Mouse (Mus musculus) ES-Bruce4 (cell line): ENCODE data around the gene Olfr31.

ENCODE experiments used
- EP300 ChIP-seq: IDR thresholded peaks from 2 replicates; pipeline ENCODE4 v1.6.1; 2011; ENCODE audit warnings: low read depth, low read length; ENCODE audit not compliant: insufficient read depth
- POLR2A ChIP-seq: IDR thresholded peaks from one replicate; pipeline ENCODE4 v1.8.1; 2011; ENCODE audit warnings: low read length; ENCODE audit not compliant: insufficient read depth

- no peak for TF ChIP-seq POLR2A
- no peak for TF ChIP-seq EP300
These were observed 32.1 kb downstream of the Olfr31 start for GRCm38 (mm10) chr14:14354511-14355359.
